ENCODE assay signal across 10 mouse cellular contexts in genomic region chr9:32543923-32544575, GRCm38 (mm10). TPM values are rescaled to one million over a fixed set of nuclear protein-coding genes. Genes with fewer than 3 reads are reported as not detected.
DNase-seq lines count a peak whose midpoint lies in the region; ATAC-seq lines count a peak whose summit lies in the region.
"Had no signal": no experiment of that assay in that cellular context is flagged by ENCODE, and none has a peak within 500 bp of the region (broad histone marks: within the 10 kb centered on the region; RNA-seq: fewer than 3 reads in every experiment).

No protein-coding gene starts in this region.

- H3K4me1 ChIP-seq in heart, embryonic 11.5 days (ENCODE audit: control insufficient read depth, insufficient read depth, low read length), result peaks cover 31% of the 10 kb centered on the region
- peaks cover 35% of the 10 kb centered on the region for H3K4me1 ChIP-seq in lung, embryonic 16.5 days (replicated peaks; ENCODE audit: control insufficient read depth, insufficient read depth, low read length)
- peaks cover 21% of the 10 kb centered on the region for H3K4me1 ChIP-seq in embryonic facial prominence, embryonic 11.5 days (ENCODE audit: control insufficient read depth, insufficient read depth, low read length)
- peaks cover 30% of the 10 kb centered on the region for H3K4me1 ChIP-seq in liver, embryonic 11.5 days (replicated peaks; ENCODE audit: control insufficient read depth, insufficient read depth, low read length)

- H3K9me3 ChIP-seq in heart, embryonic 11.5 days (replicated peaks; ENCODE audit: control insufficient read depth, low read length), result no peaks in the 10 kb centered on the region
- H3K9me3 ChIP-seq in lung, embryonic 16.5 days (ENCODE audit: control insufficient read depth, low read length), result no peaks in the 10 kb centered on the region
- no peaks in the 10 kb centered on the region for H3K9me3 ChIP-seq in embryonic facial prominence, embryonic 11.5 days (replicated peaks; ENCODE audit: control insufficient read depth, low read length)
- H3K9me3 ChIP-seq in liver, embryonic 11.5 days (ENCODE audit: control insufficient read depth, low read length), result no peaks in the 10 kb centered on the region

- peak overlapping the region; percentile 1; the same call in 1 of the 2 replicates for H3K27ac ChIP-seq in heart, embryonic 11.5 days (ENCODE audit: low read depth, low read length)
- H3K27ac ChIP-seq in lung, embryonic 16.5 days (ENCODE audit: low read length), result peak overlapping the region; percentile 44
- peak overlapping the region; percentile 84 for H3K27ac ChIP-seq in embryonic facial prominence, embryonic 11.5 days (replicated peaks; ENCODE audit: low read depth, low read length)
- H3K27ac ChIP-seq in liver, embryonic 11.5 days (ENCODE audit: low read depth, low read length), result no peak overlapping the region

- 3% methylated on average over 8 of the region's 8 CpGs for WGBS in heart, embryonic 11.5 days (ENCODE audit: insufficient replicate concordance)
- WGBS in lung, embryonic 16.5 days, result 20% methylated on average over 8 of the region's 8 CpGs
- 3% methylated on average over 8 of the region's 8 CpGs for WGBS in embryonic facial prominence, embryonic 11.5 days
- 11% methylated on average over 8 of the region's 8 CpGs for WGBS in liver, embryonic 11.5 days

- H3K36me3 ChIP-seq in heart, embryonic 11.5 days (ENCODE audit: control insufficient read depth, insufficient read depth, low read length), result no peaks in the 10 kb centered on the region
- no peaks in the 10 kb centered on the region for H3K36me3 ChIP-seq in lung, embryonic 16.5 days (ENCODE audit: control insufficient read depth, insufficient read depth, low read length)
- H3K36me3 ChIP-seq in embryonic facial prominence, embryonic 11.5 days (replicated peaks; ENCODE audit: control insufficient read depth, insufficient read depth, low read depth, low read length), result no peaks in the 10 kb centered on the region
- H3K36me3 ChIP-seq in liver, embryonic 11.5 days (ENCODE audit: control insufficient read depth, insufficient read depth, low read length), result no peaks in the 10 kb centered on the region

- H3K27me3 ChIP-seq in heart, embryonic 11.5 days (ENCODE audit: control insufficient read depth, insufficient read depth, low read length), result peaks cover 60% of the 10 kb centered on the region
- H3K27me3 ChIP-seq in lung, embryonic 16.5 days (ENCODE audit: control insufficient read depth, insufficient read depth, low read depth, low read length), result peaks cover 22% of the 10 kb centered on the region; the same call in 1 of the 2 replicates
- 0 out of 2 replicates have a peak, but pooled peaks cover 3% of the 10 kb centered on the region for H3K27me3 ChIP-seq in embryonic facial prominence, embryonic 11.5 days (ENCODE audit: control insufficient read depth, insufficient read depth, low read length)
- peaks cover 77% of the 10 kb centered on the region for H3K27me3 ChIP-seq in liver, embryonic 11.5 days (replicated peaks; ENCODE audit: control insufficient read depth, insufficient read depth, low read length)

- H3K9ac ChIP-seq in heart, embryonic 11.5 days (ENCODE audit: low read depth, low read length), result no peak overlapping the region
- no peak overlapping the region for H3K9ac ChIP-seq in lung, embryonic 16.5 days (ENCODE audit: low read length)
- 0 out of 2 replicates have a peak overlapping the region, but pooled peaks have one; percentile 10 for H3K9ac ChIP-seq in embryonic facial prominence, embryonic 11.5 days (replicated peaks; ENCODE audit: low read length)
- no peak overlapping the region for H3K9ac ChIP-seq in liver, embryonic 11.5 days (ENCODE audit: low read depth, low read length)

- intact Hi-C loops in left cerebral cortex, postnatal 25 days (cut with DNase I), result no loop called here

- DNase-seq in heart, adult 9 months (ENCODE audit: low spot score in 2 of 2), result no peak
- no peak for DNase-seq in lung, adult 18-20 months
- DNase-seq in embryonic facial prominence, embryonic 11.5 days (ENCODE audit: low spot score), result peak; percentile 55
- DNase-seq in liver, embryonic 11.5 days (ENCODE audit: low spot score), result no peak
- no peak for DNase-seq in left cerebral cortex, postnatal 25 days (ENCODE audit: low spot score in 2 of 2)
- DNase-seq in adrenal gland, postnatal 36 days, result no peak
- DNase-seq: thymus, postnatal 14 days had no signal

- no peak overlapping the region for H3K4me3 ChIP-seq in heart, embryonic 11.5 days (ENCODE audit: low read depth, low read length)
- no peak overlapping the region for H3K4me3 ChIP-seq in lung, embryonic 16.5 days (ENCODE audit: low read length)
- peak overlapping the region; percentile 90; the same call in 1 of the 2 replicates for H3K4me3 ChIP-seq in embryonic facial prominence, embryonic 11.5 days (ENCODE audit: low read depth, low read length)
- H3K4me3 ChIP-seq in liver, embryonic 11.5 days (ENCODE audit: low read depth, low read length), result 0 out of 2 replicates have a peak overlapping the region, but pooled peaks have one; percentile 65

- H3K4me2 ChIP-seq in heart, embryonic 11.5 days, result peak overlapping the region; percentile 79
- H3K4me2 ChIP-seq in lung, embryonic 16.5 days (ENCODE audit: low read depth, low read length), result peak overlapping the region; percentile 93
- peak overlapping the region; percentile 46 for H3K4me2 ChIP-seq in embryonic facial prominence, embryonic 11.5 days (ENCODE audit: low read depth, low read length)
- peak overlapping the region; percentile 98 for H3K4me2 ChIP-seq in liver, embryonic 11.5 days

- ATAC-seq in heart, embryonic 11.5 days (replicated peaks; ENCODE audit: insufficient number of reproducible peaks, low FRiP score, low TSS enrichment), result no peak
- peak; percentile 21 for ATAC-seq in lung, embryonic 16.5 days (ENCODE audit: low read depth)
- ATAC-seq in embryonic facial prominence, embryonic 11.5 days (replicated peaks; ENCODE audit: insufficient number of reproducible peaks, low FRiP score, low TSS enrichment, low read depth), result no peak
- no peak for ATAC-seq in liver, embryonic 11.5 days (replicated peaks; ENCODE audit: low FRiP score)
- ATAC-seq: CD4-positive, CD25-positive, alpha-beta regulatory T cell, adult 4 months had no signal

RNA-seq across cellular contexts. Expression of gene Fli1, which starts 1.4 kb away (rescaled TPM):
- 17.1 and 18.7 TPM in 2 replicates for polyA plus RNA-seq in heart, embryonic 11.5 days (2014; fragmentation: Nextera tagmentation; extraction: Ambion mirVana)
- polyA plus RNA-seq in lung, embryonic 16.5 days (2015; fragmentation: Nextera tagmentation; extraction: Ambion mirVana), result 32.8 and 34.9 TPM in 2 replicates
- polyA plus RNA-seq in embryonic facial prominence, embryonic 11.5 days (2014; fragmentation: Nextera tagmentation; extraction: Ambion mirVana), result 42.1 and 48.0 TPM in 2 replicates
- polyA plus RNA-seq in liver, embryonic 11.5 days (2014; fragmentation: Nextera tagmentation; extraction: Ambion mirVana), result 23.1 and 24.3 TPM in 2 replicates
- total RNA-seq in left cerebral cortex, postnatal 25 days (2021), result 1 to 10 TPM; 5.3 to 6.0 TPM
- 10 to 100 TPM; 15.4 to 15.5 TPM for total RNA-seq in adrenal gland, postnatal 36 days (2021)

Comparison
In these comparisons a context has a peak if more than half of its experiments do, and no peak if none do; other contexts are left out.
1. H3K4me2 ChIP-seq: peak in every context shown above with its lines; median percentile 98 in liver, embryonic 11.5 days; 93 in lung, embryonic 16.5 days; 79 in heart, embryonic 11.5 days; 46 in embryonic facial prominence, embryonic 11.5 days.
2. H3K4me3 ChIP-seq: peak in embryonic facial prominence, embryonic 11.5 days (single experiment) and liver, embryonic 11.5 days (single experiment); none in heart, embryonic 11.5 days (single experiment) and lung, embryonic 16.5 days (single experiment).